Mouse (Mus musculus): ENCODE measurements around the gene Was. TPM values are rescaled to one million over a fixed set of nuclear protein-coding genes. Genes with fewer than 3 reads are reported as not detected.

Gene Was
- polyA plus RNA-seq (2015; fragmentation: Nextera tagmentation; extraction: Ambion mirVana) = 0.46 and 0.93 TPM in 2 replicates

GRCm38 (mm10) chrX:8090346-8090953 is at the start of gene Was:
Was (minus strand) TSS chrX:8090498.

GRCm38 (mm10) chrX:8132017-8132976 is 42.0 kb upstream of the Was start, which contains the start of gene Wdr13:
Wdr13 (minus strand) TSS chrX:8132892.

GRCm38 (mm10) chrX:8074430-8075014 is 15.8 kb downstream of the Was start, which contains the start of gene Suv39h1:
Suv39h1 (minus strand) TSS chrX:8074760.

Other genes starting within 250 kb of the Was start
- 23.4 and 24.7 TPM in 2 replicates for gene Otud5, start 249.1 kb downstream of the Was start, polyA plus RNA-seq (2015; fragmentation: Nextera tagmentation; extraction: Ambion mirVana)
- 4.7 and 5.1 TPM in 2 replicates for gene Pim2, start 212.2 kb downstream of the Was start, polyA plus RNA-seq (2015; fragmentation: Nextera tagmentation; extraction: Ambion mirVana)
- gene Slc35a2, start 206.5 kb downstream of the Was start, polyA plus RNA-seq (2015; fragmentation: Nextera tagmentation; extraction: Ambion mirVana) = 33.6 and 37.9 TPM in 2 replicates
- 64.1 and 69.9 TPM in 2 replicates for gene Pqbp1, start 191.2 kb downstream of the Was start, polyA plus RNA-seq (2015; fragmentation: Nextera tagmentation; extraction: Ambion mirVana)
- 98.1 and 101 TPM in 2 replicates for gene Timm17b, start 191.1 kb downstream of the Was start, polyA plus RNA-seq (2015; fragmentation: Nextera tagmentation; extraction: Ambion mirVana)
- not detected in 2 replicates for gene Gm10491, start 182.7 kb downstream of the Was start, polyA plus RNA-seq (2015; fragmentation: Nextera tagmentation; extraction: Ambion mirVana)
- gene Gm10490, start 181.0 kb downstream of the Was start, polyA plus RNA-seq (2015; fragmentation: Nextera tagmentation; extraction: Ambion mirVana) = not detected in 2 replicates
- gene Pcsk1n, start 170.7 kb downstream of the Was start, polyA plus RNA-seq (2015; fragmentation: Nextera tagmentation; extraction: Ambion mirVana) = 0.71 and 0.74 TPM in 2 replicates
- gene Eras, start 161.9 kb downstream of the Was start, polyA plus RNA-seq (2015; fragmentation: Nextera tagmentation; extraction: Ambion mirVana) = not detected in 2 replicates
- gene Hdac6, start 142.6 kb downstream of the Was start, polyA plus RNA-seq (2015; fragmentation: Nextera tagmentation; extraction: Ambion mirVana) = 9.2 and 9.7 TPM in 2 replicates
- 0.19 and 0.42 TPM in 2 replicates for gene Gata1, start 112.4 kb downstream of the Was start, polyA plus RNA-seq (2015; fragmentation: Nextera tagmentation; extraction: Ambion mirVana)
- gene Glod5, start 72.0 kb downstream of the Was start, polyA plus RNA-seq (2015; fragmentation: Nextera tagmentation; extraction: Ambion mirVana) = not detected in 2 replicates
- gene Suv39h1, start 15.7 kb downstream of the Was start, polyA plus RNA-seq (2015; fragmentation: Nextera tagmentation; extraction: Ambion mirVana) = 13.4 and 15.2 TPM in 2 replicates
- gene Wdr13, start 42.4 kb upstream of the Was start, polyA plus RNA-seq (2015; fragmentation: Nextera tagmentation; extraction: Ambion mirVana) = 20.9 and 21.7 TPM in 2 replicates
- gene Rbm3, start 55.4 kb upstream of the Was start, polyA plus RNA-seq (2015; fragmentation: Nextera tagmentation; extraction: Ambion mirVana) = 526 and 612 TPM in 2 replicates
- 7.1 and 7.2 TPM in 2 replicates for gene Tbc1d25, start 85.7 kb upstream of the Was start, polyA plus RNA-seq (2015; fragmentation: Nextera tagmentation; extraction: Ambion mirVana)
- gene Ebp, start 103.0 kb upstream of the Was start, polyA plus RNA-seq (2015; fragmentation: Nextera tagmentation; extraction: Ambion mirVana) = 37.5 and 39.9 TPM in 2 replicates
- gene Porcn, start 116.0 kb upstream of the Was start, polyA plus RNA-seq (2015; fragmentation: Nextera tagmentation; extraction: Ambion mirVana) = 17.8 and 20.1 TPM in 2 replicates
- gene Ftsj1, start 161.9 kb upstream of the Was start, polyA plus RNA-seq (2015; fragmentation: Nextera tagmentation; extraction: Ambion mirVana) = 20.0 and 21.2 TPM in 2 replicates
- gene Slc38a5, start 180.6 kb upstream of the Was start, polyA plus RNA-seq (2015; fragmentation: Nextera tagmentation; extraction: Ambion mirVana) = 3.0 and 3.7 TPM in 2 replicates
- gene Ssxb10, start 236.9 kb upstream of the Was start, polyA plus RNA-seq (2015; fragmentation: Nextera tagmentation; extraction: Ambion mirVana) = not detected in 2 replicates

All from urinary bladder, postnatal 0 days (tissue).